Mouse (Mus musculus) erythroid progenitor cell, adult 5-6 weeks (primary cell): ENCODE results near the gene Asic4. TPM values are rescaled to one million over a fixed set of nuclear protein-coding genes. Genes with fewer than 3 reads are reported as not detected.

Source experiments
- ATAC-seq: replicated peaks from 2 replicates; pipeline ENCODE4 v1.8.0; 2016; ENCODE audit warnings: moderate number of reproducible peaks, mild to moderate bottlenecking, moderate TSS enrichment, inconsistent platforms; ENCODE audit not compliant: poor library complexity, low FRiP score, severe bottlenecking
- total RNA-seq, 2 experiments: library from RNA; stranded (forward) in 1 of 2; stranded (reverse) in 1 of 2; fragments of 150-400 nt in 1 of 2; fragments of 186-747, 209-891 nt in 1 of 2; gene quantifications; 2 replicates each; pipeline versions ENCODE4 v1.2.3 to v1.2.4; 2015 to 2017; ENCODE audit warnings: low replicate concordance in 2 of 2

Gene Asic4
- total RNA-seq (2015; ENCODE audit: low replicate concordance) (not detected in 2 replicates), total RNA-seq (2017; ENCODE audit: low replicate concordance) (not detected in 2 replicates)

DNA sequence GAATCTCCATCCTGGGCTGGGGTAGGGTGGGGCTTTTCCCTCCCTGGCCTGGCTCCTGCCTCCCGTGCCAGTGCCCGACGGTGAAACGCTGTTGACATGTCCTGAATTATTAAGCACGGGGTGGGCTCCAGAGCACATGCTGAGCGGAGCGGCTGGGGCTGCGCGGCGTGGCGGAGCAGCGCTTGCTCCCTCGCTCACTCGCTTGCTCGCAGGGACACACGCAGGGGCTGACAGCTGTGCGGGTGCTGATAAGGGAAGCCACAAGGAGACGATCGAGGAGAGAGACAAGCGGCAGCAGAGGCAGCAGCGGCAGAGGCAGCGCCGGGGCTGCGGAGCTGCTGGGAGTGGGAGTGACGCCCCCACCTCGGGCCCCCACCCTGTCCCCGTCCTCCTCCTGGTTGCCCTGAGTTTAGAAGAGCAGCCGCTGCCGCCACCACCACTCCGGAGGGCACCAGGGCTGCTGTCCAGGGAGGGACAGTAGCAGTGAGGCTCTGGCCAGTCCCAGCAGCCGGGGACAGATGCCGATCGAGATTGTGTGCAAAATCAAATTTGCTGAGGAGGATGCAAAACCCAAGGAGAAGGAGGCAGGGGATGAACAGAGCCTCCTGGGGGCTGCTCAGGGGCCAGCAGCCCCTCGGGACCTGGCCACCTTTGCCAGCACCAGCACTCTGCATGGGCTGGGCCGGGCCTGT, at the start of gene Asic4:
TSS of gene Asic4 (plus strand) at position 123 of the 692 bp plus-strand sequence.
- ATAC-seq, result no peak; the same call in 1 of the 2 replicates

DNA sequence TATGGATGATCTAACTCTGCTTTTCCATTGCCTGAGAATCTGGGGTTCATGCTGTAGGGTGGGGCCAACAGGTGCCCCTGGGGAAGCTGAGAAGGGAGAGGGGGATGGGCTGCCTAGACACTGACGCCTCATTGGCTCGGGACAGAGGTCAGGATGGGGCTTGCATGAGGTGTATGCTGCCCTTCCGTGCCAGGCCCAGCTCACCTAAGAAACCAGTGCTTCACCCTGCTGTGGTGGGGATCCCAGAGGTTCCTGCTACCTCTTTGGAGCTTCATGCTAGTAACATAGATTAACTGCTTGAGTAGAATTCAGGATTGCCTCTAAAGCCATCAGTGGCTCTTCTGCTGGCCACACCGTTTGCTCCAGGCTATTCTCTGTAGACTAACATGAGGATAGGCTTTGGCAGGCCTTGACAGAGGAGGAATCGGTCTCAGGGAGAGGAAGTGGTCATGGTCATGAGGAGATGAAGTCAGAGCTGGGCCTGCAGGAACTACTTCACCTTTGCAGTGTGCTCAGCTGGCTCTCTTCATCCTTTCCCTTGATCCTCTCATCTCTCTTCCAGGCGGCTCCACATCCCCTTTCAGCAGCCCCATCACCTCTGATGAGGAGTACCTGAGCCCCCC, 49.6 kb upstream of the Asic4 start:
- no peak for ATAC-seq

DNA sequence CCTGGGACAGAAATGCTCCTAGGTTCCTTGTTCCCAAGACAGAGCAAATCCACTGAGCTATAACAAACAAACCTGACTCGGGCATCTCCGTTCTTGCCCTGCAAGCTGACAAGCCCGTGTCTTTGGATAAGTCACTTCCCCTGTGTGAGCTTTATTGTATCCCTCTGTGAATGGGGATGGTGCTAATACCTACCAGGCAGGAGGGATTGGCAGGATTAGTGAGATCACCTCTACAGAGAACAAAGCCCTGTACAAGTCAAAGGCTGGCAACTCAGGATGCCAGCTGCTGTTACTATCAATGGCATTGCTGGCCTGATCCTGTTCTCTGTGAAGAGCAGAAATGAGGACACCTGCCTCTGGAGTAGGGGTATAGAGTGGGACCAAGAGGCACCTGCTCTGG, 44.7 kb upstream of the Asic4 start:
- no peak for ATAC-seq

DNA sequence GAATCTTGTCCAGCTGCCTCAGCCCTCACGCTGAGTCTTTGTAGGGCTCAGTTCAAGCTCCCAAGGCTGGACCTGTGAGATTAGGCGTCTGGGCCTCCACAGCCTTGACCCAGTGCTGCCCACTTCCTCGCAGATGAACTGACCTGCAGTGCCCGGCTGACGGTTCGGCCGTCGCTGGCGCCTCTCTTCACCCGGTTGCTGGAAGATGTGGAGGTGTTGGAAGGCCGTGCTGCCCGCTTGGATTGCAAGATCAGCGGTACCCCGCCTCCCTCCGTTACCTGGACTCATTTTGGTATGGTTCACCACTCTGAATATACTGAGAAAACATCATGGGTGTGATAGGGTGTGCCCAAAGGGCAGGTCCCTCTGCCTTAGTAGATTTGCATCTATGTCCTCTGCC, 44.1 kb upstream of the Asic4 start:
- 0 out of 2 replicates have a peak, but pooled peaks have one; percentile 12 for ATAC-seq

DNA sequence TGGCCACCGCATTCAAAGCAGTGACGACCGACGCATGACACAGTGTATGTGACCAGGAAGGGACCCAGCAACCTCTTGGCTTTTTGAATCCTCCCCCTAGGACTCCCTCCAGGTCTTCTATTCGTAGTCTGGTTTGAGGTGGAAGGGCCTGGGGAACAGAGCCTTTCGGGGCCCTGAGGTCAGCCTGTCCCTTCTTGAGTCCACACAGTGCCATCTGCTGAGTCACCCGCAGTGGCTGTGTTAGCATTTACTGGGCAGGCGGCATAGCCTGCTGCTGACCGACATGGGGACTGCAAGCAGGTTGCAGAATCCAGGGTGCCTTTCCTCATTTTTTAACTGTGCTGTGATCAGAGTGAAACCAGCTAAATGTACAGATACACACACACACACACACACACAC, 43.2 kb upstream of the Asic4 start:
- no peak for ATAC-seq

DNA sequence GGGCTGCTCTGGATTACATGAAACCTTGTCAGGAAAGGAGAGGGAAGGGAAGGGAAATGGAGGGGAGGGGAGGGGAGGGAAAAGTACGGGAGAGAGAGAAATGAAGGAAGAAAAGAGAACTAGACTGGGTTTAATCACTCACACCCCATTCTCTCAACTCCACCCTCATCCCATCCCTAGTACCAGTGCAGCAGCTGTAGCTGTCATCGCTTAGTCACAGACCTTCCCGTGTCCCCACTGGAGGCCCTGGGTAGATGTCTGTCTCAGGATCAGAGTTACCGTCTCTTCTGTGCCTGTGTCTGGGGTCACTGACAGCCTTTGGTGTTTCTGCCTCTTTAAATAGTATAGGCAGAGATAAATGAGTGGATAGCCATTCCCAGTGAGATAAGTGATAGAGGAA, 42.0 kb upstream of the Asic4 start:
- ATAC-seq, result no peak

DNA sequence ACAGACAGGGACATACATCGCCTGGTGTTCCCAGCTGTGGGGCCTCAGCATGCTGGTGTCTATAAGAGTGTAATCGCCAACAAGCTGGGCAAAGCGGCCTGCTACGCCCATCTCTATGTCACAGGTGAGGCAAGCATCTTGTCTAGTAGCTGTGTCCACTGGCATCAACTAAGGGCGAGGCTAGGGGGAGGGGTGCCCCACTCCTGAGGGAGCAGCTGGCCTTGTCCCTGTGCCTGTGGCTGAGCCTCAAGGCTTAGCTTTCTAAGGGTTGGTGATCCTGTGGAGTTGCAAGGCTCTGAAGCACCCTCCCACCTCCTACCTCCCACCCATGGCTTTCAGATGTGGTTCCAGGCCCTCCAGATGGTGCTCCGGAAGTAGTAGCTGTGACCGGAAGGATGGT, 40.3 kb upstream of the Asic4 start:
- no peak for ATAC-seq

DNA sequence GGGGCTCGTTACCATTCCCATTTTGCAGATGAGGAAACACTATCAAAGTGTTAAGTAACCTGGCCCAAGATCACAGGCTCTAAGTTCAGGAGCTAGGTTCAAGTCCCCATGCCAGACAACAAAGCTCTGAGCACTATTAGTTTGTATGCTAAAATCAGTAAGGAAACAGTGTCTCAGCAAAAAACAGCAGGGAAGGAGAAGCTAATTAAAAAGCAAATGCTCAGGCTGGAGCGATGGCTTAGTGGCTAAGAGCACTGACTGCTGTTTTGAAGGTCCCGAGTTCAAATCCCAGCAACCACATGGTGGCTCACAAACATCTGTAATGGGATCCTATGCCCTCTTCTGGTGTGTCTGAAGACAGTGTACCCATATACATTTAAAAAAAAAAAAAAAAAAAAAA, 38.0 kb upstream of the Asic4 start:
- ATAC-seq, result no peak

DNA sequence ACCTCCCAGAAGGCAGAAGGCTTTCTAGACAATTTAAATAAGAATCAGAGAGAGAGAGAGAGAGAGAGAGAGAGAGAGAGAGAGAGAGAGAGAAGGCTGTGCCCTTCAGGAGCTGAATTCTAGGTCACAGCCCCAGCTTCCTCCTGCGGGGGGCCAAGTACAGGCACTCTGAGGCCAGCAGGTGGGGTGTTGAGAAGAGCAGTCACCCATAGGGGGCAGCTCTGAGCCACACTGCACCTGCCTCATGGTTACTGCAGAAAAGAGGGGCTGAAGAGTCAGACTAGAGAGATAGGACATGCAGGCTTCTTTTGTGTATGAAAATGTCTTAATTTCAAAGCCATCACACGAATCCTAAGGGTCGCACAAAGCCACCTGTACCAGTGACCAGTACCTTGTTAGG, 36.5 kb upstream of the Asic4 start:
- ATAC-seq, result no peak

DNA sequence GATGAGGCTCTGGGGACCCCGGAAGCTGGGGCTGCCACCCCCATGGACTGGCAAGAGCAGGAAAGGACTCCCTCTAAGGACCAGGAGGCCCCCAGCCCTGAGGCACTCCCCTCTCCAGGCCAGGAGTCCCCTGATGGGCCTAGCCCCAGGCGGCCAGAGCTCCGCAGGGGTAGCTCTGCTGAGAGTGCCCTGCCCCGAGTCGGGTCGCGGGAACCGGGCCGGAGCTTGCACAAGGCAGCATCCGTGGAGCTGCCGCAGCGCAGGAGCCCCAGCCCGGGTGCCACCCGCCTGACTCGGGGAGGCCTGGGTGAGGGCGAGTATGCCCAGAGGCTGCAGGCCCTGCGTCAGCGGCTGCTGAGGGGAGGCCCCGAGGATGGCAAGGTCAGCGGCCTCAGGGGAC, 28.4 kb upstream of the Asic4 start:
- no peak for ATAC-seq

DNA sequence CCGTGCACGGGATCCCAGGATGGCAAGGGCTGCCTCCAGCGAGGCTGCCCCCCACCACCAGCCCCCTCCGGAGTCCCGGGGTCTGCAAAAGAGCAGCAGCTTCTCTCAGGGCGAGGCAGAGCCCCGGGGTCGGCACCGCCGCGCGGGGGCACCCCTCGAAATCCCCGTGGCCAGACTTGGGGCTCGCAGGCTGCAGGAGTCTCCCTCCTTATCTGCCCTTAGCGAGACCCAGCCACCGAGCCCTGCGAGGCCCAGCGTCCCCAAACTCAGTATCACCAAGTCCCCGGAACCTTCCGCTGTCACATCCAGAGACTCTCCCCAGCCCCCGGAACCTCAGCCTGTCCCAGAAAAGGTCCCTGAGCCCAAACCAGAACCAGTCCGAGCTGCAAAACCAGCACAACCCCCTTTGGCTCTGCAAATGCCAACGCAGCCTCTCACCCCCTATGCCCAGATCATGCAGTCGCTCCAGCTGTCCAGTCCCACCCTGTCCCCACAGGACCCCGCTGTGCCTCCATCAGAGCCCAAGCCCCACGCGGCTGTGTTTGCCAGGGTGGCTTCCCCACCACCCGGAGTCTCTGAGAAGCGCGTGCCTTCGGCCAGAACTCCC, 27.9 kb upstream of the Asic4 start:
- ATAC-seq, result no peak

DNA sequence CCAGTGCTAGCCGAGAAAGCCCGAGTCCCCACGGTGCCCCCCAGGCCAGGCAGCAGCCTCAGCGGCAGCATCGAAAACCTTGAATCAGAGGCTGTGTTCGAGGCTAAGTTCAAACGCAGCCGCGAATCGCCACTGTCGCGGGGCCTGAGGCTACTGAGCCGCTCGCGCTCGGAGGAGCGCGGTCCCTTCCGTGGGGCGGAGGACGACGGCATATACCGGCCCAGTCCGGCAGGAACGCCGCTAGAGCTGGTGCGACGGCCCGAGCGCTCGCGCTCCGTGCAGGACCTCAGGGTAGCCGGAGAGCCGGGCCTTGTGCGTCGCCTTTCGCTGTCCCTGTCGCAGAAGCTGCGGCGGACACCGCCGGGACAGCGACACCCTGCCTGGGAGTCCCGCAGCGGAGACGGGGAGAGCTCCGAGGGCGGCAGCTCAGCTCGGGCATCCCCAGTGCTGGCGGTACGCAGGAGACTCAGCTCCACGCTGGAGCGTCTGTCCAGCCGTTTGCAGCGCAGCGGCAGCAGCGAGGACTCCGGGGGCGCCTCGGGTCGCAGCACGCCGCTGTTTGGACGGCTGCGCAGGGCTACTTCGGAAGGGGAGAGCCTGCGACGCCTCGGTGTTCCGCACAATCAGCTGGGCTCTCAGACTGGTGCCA, 27.3 kb upstream of the Asic4 start:
- no peak for ATAC-seq

DNA sequence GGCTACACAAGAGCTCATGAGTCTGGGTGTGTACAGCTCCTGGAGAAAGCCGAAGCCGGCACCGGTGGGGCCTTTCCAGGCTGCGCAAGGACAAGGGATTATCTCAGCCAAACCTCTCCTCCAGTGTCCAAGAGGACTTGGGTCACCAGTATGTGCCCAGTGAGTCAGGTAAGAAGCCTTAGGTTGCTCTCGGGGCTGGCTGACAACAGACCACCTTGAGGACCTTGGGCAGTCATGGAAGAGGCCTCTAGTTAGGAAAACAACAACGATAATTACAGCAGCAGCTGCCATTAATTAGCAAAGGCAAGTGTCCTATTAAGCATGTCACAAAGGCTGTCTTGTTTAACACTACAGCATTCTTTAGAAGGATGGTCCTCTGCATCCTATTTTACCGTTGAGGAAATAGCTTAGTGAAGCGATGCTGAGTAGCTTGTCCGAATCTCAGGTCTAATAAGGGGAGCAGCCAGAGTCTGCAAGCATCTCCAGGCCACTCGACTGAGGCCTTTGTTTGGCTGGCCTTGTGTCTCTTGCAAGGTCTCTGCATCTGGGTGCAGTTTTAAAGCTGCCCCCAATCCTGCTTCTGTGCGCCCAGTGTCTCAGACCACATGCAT, 26.4 kb upstream of the Asic4 start:
- ATAC-seq, result no peak

DNA sequence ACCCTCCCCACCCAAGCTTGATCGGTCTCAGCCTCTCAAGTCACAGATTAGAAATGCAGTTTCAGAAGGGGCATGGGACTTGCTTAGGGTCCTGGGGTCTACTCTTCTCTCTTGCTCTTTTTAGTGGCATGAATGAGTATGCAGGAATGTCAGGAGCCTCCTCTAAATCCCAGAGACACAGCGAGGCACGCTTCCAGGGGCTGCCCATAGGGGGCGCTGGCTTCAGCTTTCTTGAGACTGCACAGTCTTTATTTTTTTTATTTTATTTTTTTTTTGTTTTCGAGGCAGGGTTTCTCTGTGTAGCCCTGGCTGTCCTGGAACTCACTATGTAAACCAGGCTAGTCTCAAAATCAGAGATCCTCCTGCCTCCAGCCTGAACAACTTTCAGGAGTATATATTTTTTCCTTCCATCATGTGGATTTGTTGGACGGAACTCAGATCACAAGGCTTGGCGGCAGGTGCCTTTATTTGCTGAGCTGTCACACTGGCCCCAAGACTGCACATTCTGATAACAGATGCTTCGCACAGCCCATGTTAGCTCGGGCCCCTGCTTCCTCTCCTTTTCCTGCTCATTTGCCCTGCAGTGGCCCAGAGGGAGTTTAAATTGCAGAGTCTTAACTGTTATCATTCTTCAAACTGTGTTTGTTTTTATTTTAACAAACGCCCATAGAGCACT, 24.3 kb upstream of the Asic4 start:
- ATAC-seq, result no peak

DNA sequence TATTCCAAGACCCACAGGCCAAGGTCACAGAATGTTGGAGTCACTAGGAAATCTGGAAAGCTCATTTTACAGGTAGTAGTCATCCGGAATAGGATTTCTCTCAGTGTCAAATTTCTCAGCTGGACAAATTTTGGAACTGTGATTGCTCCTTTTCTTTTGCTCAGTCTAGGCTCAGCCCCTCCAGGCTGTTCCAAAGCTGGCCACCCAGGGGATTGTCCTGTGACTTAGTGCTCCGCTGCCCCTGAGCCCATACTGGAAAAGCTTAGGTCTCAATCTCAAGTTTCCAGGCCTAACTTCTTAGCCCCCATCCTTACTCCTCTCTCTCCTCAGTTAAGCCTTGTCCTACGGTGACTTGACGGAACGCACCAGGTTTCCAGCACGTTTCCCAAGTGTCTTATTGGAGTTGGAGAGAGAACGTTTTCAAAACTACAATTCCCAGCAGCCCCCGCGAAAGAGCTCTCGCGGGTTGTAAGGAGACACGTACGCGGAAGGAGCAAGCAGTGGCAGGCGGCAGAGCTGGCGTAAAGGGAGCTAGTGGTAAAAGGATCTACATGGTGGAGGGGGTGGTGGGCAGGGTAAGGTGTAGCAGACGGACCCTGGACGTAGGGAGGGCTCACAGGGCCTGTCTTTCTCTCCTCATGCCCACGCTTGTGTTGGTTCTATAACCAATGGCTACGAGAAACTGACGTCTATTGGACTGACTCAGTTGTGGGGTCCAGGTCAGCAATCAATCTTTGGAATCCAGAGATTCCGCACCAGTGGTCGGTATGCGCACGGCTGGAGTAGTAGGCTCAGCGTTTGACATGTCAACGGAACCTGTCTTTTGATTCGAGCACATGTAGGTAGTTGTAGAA, 14.5 kb upstream of the Asic4 start, which contains the start of gene Gmppa:
TSS of gene Gmppa (plus strand) at position 456 of the 854 bp plus-strand sequence.
- no peak; the same call in 1 of the 2 replicates for ATAC-seq

DNA sequence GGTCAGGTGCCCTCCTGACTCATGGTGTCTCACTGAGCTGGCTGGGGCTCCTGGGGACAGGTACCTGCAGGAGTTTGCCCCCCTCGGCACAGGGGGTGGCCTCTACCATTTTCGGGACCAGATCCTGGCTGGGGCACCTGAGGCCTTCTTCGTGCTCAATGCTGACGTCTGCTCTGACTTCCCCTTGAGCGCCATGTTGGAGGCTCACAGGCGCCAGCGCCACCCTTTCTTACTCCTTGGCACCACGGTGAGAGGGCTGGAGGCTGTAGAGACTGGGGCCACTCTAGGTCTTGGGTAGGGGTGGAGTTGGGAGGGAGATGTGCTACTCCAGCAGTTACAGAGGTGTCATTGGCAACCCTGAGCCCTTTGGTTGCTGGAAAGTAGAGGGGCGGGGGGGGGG, 11.5 kb upstream of the Asic4 start:
- no peak for ATAC-seq

DNA sequence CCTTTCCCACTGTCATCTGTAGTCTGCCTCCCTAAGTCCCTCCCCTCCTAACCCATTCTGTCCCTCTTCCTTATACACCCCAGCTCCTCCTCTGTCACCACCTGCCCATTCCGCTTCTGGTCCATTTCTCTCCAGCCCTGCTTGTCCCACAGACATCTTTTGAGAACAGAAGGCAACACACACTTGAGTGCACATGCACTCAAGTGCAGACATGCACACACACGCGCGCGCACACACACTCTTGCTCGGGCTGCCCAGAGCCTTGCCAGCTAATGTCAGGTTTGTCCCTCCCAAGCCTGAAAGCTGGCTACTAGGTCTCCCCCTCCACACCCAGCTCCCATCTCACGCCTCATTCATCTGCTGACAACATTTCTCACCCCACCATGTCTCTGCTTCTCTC, 9.6 kb upstream of the Asic4 start:
- no peak for ATAC-seq

DNA sequence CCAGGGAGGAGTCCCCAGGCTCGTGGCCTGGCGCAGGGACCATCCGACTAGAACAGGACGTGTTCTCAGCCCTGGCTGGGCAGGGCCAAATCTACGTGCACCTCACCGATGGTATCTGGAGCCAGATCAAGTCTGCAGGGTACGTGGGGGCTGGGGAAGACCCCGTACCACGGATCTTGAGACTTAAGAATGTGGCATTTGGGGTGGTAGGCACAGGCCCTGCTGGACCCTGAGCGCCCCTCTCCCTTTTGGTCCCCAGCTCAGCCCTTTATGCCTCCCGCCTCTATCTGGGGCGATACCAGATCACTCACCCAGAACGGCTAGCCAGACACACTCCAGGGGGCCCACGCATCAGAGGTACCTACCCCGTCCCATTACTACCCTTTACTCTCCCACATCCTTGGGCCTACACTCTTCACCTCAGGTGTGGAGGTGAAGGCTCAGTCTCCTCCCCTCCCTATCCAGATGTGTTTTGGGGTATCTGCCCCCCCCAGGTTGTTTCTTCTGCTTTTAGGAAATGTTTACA, 8.7 kb upstream of the Asic4 start:
- ATAC-seq, result no peak

DNA sequence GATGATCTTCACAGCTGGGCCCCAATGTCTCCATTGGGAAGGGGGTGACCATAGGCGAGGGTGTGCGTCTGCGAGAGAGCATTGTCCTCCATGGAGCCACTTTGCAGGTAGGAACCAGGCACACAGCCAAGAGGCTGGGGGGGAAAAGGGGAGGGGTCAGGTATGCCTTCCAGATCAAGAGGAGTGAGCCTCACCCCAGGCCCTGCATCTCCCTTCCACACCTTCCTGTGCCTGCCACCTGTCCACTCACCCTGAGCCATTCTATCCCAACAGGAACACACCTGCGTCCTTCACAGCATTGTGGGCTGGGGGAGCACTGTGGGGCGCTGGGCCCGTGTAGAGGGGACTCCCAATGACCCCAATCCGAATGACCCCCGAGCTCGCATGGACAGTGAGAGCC, 8.1 kb upstream of the Asic4 start:
- no peak for ATAC-seq
